Mouse (Mus musculus) hindbrain, embryonic 11.5 days (tissue): ENCODE measurements around the gene Adamtsl4. TPM values are rescaled to one million over a fixed set of nuclear protein-coding genes. Genes with fewer than 3 reads are reported as not detected.
A peak's percentile ranks its signal among the peaks of the same experiment; 100 is the strongest.

Experiments
- ATAC-seq: fragments of 200-750 bp; cut with Nextera tagmentation; 2 replicates; pipeline ENCODE4 v1.8.0; 2017; ENCODE audit warnings: mild to moderate bottlenecking, moderate TSS enrichment, moderate library complexity; ENCODE audit not compliant: low FRiP score
- DNase-seq: peaks from one replicate; pipeline ENCODE4 v3.0.0-alpha.2; 2015; ENCODE audit warnings: low spot score
- H3K27ac ChIP-seq: fragments of 300-500 bp; sonication (generic); 2 replicates; pipeline ENCODE4 v1.5.1; 2014; ENCODE audit warnings: mild to moderate bottlenecking, low read depth, low read length
- H3K27me3 ChIP-seq: fragments of 300-500 bp; sonication (generic); 2 replicates; pipeline ENCODE4 v1.6.1; 2014; ENCODE audit warnings: mild to moderate bottlenecking, low read length, moderate library complexity, mixed read lengths; ENCODE audit not compliant: control insufficient read depth, insufficient read depth
- H3K36me3 ChIP-seq: fragments of 300-500 bp; sonication (generic); 2 replicates; pipeline ENCODE4 v1.6.1; 2014; ENCODE audit warnings: mild to moderate bottlenecking, low read length, moderate library complexity, mixed read lengths; ENCODE audit not compliant: control insufficient read depth, insufficient read depth
- H3K4me1 ChIP-seq: fragments of 300-500 bp; sonication (generic); replicated peaks from 2 replicates; pipeline ENCODE4 v1.6.1; 2014; ENCODE audit warnings: low read length, mixed read lengths; ENCODE audit not compliant: control insufficient read depth, insufficient read depth
- H3K4me2 ChIP-seq: fragments of 300-500 bp; sonication (generic); replicated peaks from 2 replicates; pipeline ENCODE4 v1.6.1; 2014; ENCODE audit warnings: mild to moderate bottlenecking, low read depth, low read length
- H3K4me3 ChIP-seq: fragments of 300-500 bp; sonication (generic); 2 replicates; pipeline ENCODE4 v1.5.1; 2014; ENCODE audit warnings: low read depth, low read length
- H3K9ac ChIP-seq: fragments of 300-500 bp; sonication (generic); 2 replicates; pipeline ENCODE4 v1.6.1; 2014; ENCODE audit warnings: low read depth, low read length
- H3K9me3 ChIP-seq: fragments of 300-500 bp; sonication (generic); 2 replicates; pipeline ENCODE4 v1.6.1; 2016; ENCODE audit warnings: low read length; ENCODE audit not compliant: control insufficient read depth
- WGBS: fragments of 180-500 bp; shearing (Covaris S2); extraction: QIAGEN DNeasy Blood & Tissue Kit; methylation state at CpG from one replicate; pipeline ENCODE4 v1.1.7; 2014; 5-methylcytosine and 5-hydroxymethylcytosine counted together
- polyA plus RNA-seq: library from polyadenylated mRNA; unstranded; fragments of >200 nt; fragmentation: Nextera tagmentation; extraction: Ambion mirVana; gene quantifications from 2 replicates; pipeline ENCODE4 v1.2.1, GENCODE M21; 2014

Adamtsl4 gene
- polyA plus RNA-seq, 1 experiment from 2014 or later, result 0.80 TPM

DNA sequence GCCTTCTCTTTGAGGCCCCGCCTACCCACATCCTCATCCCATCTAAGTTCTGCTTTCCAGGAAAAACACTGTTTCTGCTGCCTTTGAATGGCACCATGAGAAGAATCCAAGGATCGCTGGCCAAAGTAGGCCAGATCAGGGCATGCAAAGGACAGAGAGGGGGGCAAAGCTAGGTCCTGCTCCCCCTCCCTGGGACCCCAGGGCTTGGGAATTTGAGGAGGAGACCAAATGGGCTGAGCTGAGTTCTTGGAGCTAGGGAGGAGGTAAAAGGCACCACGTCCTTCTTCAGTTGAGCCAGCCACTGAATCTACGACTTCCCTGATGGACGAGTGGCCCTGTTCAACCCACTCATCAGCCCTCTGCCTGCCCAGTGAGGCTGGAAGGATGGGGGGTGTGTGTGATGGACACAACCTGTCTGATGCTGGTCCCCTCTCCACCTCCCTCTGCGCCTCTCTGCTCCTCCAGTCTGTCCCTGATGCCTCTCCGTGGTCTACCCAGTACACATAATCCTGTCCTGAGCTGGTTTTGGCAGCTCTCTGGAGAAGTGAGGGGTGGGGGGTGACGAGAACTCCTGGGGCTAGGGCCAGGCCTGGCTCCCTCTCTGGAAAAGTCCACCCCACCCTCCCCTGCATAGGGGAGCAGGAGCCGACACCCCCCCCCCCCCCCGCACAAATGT, 1.1 kb downstream of the Adamtsl4 start:
- no peak overlapping the region for H3K4me3 ChIP-seq
- H3K9me3 ChIP-seq, result no peaks in the 10 kb centered on the region
- H3K4me2 ChIP-seq, result no peak overlapping the region
- no peak overlapping the region for H3K27ac ChIP-seq
- DNase-seq, result no peak
- H3K4me1 ChIP-seq, result peaks cover 7% of the 10 kb centered on the region
- peaks cover 4% of the 10 kb centered on the region for H3K27me3 ChIP-seq
- no peaks in the 10 kb centered on the region for H3K36me3 ChIP-seq
- 52% methylated on average over 8 of the region's 10 CpGs for WGBS
- ATAC-seq, result 0 out of 2 replicates have a peak, but pooled peaks have one; percentile 17
- no peak overlapping the region for H3K9ac ChIP-seq

- Histone ChIP-seq H3K9me3 (no peaks in the 10 kb centered on the region), H3K27me3 (peaks cover 4% of the 10 kb centered on the region), H3K36me3 (no peaks in the 10 kb centered on the region), H3K4me3 (no peak overlapping the region), H3K4me2 (no peak overlapping the region), H3K4me1 (peaks cover 7% of the 10 kb centered on the region), H3K27ac (no peak overlapping the region), H3K9ac (no peak overlapping the region)
- ATAC-seq (no peak), DNase-seq (no peak)
- 78% methylated on average over 2 of the region's 2 CpGs for WGBS
These were observed 2.0 kb downstream of the Adamtsl4 start for GRCm38 (mm10) chr3:95685701-95686100.

- WGBS, result 83% methylated on average over 4 of the region's 4 CpGs
- ATAC-seq (no peak), DNase-seq (no peak)
- H3K4me3 ChIP-seq, result no peak overlapping the region
- no peaks in the 10 kb centered on the region for H3K36me3 ChIP-seq
- peaks cover 7% of the 10 kb centered on the region for H3K4me1 ChIP-seq
- H3K4me2 ChIP-seq, result no peak overlapping the region
- no peaks in the 10 kb centered on the region for H3K9me3 ChIP-seq
- H3K27ac ChIP-seq, result no peak overlapping the region
- H3K9ac ChIP-seq, result no peak overlapping the region
- peaks cover 4% of the 10 kb centered on the region for H3K27me3 ChIP-seq
These were observed 2.4 kb downstream of the Adamtsl4 start for GRCm38 (mm10) chr3:95685301-95685700.

GRCm38 (mm10) chr3:95684846-95685245, 2.9 kb downstream of the Adamtsl4 start:
- ATAC-seq, result no peak
- H3K27ac ChIP-seq, result no peak overlapping the region
- H3K36me3 ChIP-seq, result no peaks in the 10 kb centered on the region
- no peak overlapping the region for H3K9ac ChIP-seq
- H3K4me1 ChIP-seq, result peaks cover 7% of the 10 kb centered on the region
- no peaks in the 10 kb centered on the region for H3K9me3 ChIP-seq
- H3K27me3 ChIP-seq, result peaks cover 4% of the 10 kb centered on the region
- DNase-seq, result no peak
- no peak overlapping the region for H3K4me3 ChIP-seq
- no peak overlapping the region for H3K4me2 ChIP-seq
- WGBS, result 68% methylated on average over 4 of the region's 8 CpGs

GRCm38 (mm10) chr3:95682878-95683277, 4.8 kb downstream of the Adamtsl4 start:
- no peak overlapping the region for H3K4me2 ChIP-seq

DNA sequence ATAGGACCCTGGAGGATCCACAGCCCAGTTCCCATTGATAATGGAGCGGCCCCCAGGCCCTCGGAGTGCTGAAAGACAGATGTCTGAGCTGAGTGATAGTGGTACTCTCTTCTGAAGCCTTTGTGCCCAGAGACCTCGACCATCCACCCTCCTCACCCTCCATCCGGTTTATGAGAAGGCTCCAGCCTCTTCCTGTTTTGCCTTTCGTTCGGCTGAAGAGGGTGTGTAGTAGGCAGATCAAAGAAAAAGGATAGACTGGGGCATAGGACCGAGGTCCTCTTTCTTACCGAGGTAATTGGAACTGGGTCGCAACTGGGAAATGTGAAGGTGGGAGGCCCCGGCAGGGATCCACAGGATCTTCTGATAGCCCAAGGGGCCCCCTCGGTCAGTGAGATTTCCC, 6.4 kb downstream of the Adamtsl4 start:
- Histone ChIP-seq H3K9ac (no peak overlapping the region), H3K4me1 (no peaks in the 10 kb centered on the region)

More at GRCm38 (mm10) chr3:95682878-95683277, 4.8 kb downstream of the Adamtsl4 start:
- no peak for ATAC-seq
- Histone ChIP-seq H3K4me3 (no peak overlapping the region), H3K4me1 (peaks cover 7% of the 10 kb centered on the region), H3K9ac (no peak overlapping the region), H3K9me3 (no peaks in the 10 kb centered on the region), H3K27me3 (peaks cover 4% of the 10 kb centered on the region), H3K27ac (no peak overlapping the region), H3K36me3 (no peaks in the 10 kb centered on the region)
- WGBS, result 65% methylated on average over 5 of the region's 5 CpGs
- DNase-seq, result no peak

GRCm38 (mm10) chr3:95680673-95681072, 7.0 kb downstream of the Adamtsl4 start:
- no peak overlapping the region for H3K4me3 ChIP-seq
- H3K9ac ChIP-seq, result no peak overlapping the region
- ATAC-seq (no peak), DNase-seq (no peak)
- H3K4me2 ChIP-seq, result no peak overlapping the region
- 88% methylated on average over 6 of the region's 6 CpGs for WGBS
- H3K9me3 ChIP-seq, result no peaks in the 10 kb centered on the region
- no peak overlapping the region for H3K27ac ChIP-seq
- no peaks in the 10 kb centered on the region for H3K36me3 ChIP-seq
- no peaks in the 10 kb centered on the region for H3K4me1 ChIP-seq
- H3K27me3 ChIP-seq, result no peaks in the 10 kb centered on the region

More for the DNA sequence above, 6.4 kb downstream of the Adamtsl4 start:
- no peaks in the 10 kb centered on the region for H3K9me3 ChIP-seq
- DNase-seq, result no peak
- H3K4me2 ChIP-seq, result no peak overlapping the region
- H3K4me3 ChIP-seq, result no peak overlapping the region
- WGBS, result 40% methylated on average over 11 of the region's 11 CpGs
- ATAC-seq, result 0 out of 2 replicates have a peak, but pooled peaks have one; percentile 20
- H3K36me3 ChIP-seq, result no peaks in the 10 kb centered on the region
- no peak overlapping the region for H3K27ac ChIP-seq
- H3K27me3 ChIP-seq, result no peaks in the 10 kb centered on the region

DNA sequence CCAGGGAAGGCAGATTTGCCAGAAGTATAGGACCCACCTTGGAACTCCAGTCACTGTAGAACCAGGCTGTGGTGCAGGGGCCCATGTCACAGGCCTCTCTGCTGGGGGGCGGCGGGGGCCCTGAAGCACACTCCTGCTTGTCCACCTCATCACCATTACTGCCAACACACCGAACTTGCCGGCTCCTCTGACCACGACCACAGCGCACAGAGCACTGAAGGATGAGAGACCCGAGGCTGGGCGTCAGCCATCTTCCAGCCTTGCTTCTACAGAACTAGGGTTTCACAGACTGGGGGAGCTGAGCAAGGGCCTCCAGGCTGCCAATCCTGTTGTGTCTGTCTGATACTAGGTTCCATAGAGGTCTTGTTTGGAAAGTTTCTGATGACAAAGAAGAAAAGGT, 8.2 kb downstream of the Adamtsl4 start:
- ATAC-seq, result no peak
- no peaks in the 10 kb centered on the region for H3K4me1 ChIP-seq
- no peak overlapping the region for H3K9ac ChIP-seq
- H3K4me2 ChIP-seq, result no peak overlapping the region
- no peaks in the 10 kb centered on the region for H3K36me3 ChIP-seq
- DNase-seq, result no peak
- no peaks in the 10 kb centered on the region for H3K27me3 ChIP-seq
- no peak overlapping the region for H3K4me3 ChIP-seq
- 91% methylated on average over 8 of the region's 8 CpGs for WGBS
- no peaks in the 10 kb centered on the region for H3K9me3 ChIP-seq
- H3K27ac ChIP-seq, result no peak overlapping the region

DNA sequence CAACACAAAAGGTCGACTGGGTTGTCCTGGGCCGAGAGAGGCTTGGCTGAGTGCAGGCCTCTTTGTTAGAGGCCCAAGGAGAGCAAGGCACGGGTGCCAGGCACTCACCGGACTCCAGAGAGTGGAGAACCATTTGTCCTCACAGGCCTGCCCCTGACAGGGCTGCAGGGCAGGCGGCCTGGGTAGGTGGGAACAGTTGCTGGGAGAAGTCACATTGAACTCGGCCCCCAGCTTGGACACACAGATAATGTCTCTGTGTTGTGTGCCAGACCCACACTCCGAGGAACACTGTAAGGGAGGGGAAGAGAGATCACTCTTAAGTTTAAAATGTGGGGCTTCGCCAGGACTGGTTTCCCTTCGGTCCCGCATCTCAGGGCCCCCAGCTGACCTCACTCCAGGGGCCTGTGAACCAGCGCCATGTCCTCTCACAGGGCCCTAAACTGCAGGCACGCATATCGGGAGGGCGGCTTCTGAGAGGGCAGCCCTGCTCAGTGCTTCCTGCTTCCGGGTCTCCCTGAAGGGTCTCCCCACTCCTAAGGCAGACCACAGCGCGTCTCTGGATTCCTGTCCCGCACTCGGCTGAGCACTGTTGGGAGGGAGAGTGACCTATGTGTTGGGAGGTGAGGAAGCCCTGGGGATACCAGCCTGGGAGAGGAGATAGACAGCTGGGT, 10.2 kb downstream of the Adamtsl4 start:
- no peak overlapping the region for H3K9ac ChIP-seq
- no peak overlapping the region for H3K27ac ChIP-seq
- no peak for DNase-seq
- H3K4me2 ChIP-seq, result no peak overlapping the region
- WGBS, result 80% methylated on average over 19 of the region's 19 CpGs
- H3K4me1 ChIP-seq, result no peaks in the 10 kb centered on the region; the same call in 1 of the 2 replicates
- ATAC-seq, result no peak
- no peaks in the 10 kb centered on the region for H3K9me3 ChIP-seq
- no peaks in the 10 kb centered on the region for H3K36me3 ChIP-seq
- no peaks in the 10 kb centered on the region for H3K27me3 ChIP-seq
- no peak overlapping the region for H3K4me3 ChIP-seq
